Mouse (Mus musculus): ENCODE data around the gene Slc38a4.
A peak's percentile ranks its signal among the peaks of the same experiment; 100 is the strongest.

Gene Slc38a4

DNA sequence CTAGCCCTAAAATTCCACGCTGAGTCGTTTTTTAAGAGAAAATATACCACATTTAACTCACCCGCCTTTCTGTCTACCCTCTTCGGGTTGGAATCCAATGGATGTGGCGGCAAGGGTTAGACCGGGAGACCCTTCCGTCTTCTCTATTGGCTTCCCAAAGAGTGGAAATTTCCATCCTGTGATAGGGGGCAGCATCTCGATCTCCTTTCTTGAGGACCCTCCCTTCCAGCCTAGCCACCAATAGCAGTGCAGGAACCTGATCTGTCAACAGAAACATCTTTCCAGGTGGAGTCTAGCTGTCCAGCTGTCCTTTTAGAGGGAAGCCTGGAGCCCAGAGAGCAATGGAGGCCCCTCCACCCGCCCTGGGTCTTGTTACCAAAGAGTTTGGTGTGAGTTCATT, at the start of gene Slc38a4:
TSS of gene Slc38a4 (minus strand) at position 163 of the 400 bp plus-strand sequence.
- no peak for DNase-seq (ENCODE audit: inconsistent ontology term)

DNA sequence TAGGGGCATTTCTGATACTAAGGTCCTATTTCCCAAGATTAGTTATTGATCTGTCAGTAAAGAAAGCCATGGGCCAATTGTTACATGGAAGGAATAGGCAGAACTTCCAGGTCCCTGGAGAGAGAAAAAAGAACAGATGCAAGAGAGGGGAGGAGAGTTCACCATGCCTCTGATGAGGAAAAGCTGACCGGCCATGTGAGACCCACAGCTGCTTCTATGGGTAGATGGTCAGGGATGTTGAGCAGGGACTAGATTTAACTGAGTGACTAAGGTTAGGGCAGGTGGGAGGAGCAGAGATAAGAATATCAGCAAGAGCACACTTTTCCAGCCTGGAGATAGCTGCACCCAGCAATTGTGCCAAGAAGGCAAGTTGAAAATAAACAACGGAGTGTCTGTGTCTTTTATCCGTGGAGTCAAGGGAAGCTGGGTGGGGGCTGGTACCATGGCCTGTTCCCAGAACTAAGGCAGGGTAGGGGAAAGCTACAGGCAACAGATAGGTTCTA, 49.2 kb upstream of the Slc38a4 start:
- no peak for DNase-seq (ENCODE audit: inconsistent ontology term)

DNA sequence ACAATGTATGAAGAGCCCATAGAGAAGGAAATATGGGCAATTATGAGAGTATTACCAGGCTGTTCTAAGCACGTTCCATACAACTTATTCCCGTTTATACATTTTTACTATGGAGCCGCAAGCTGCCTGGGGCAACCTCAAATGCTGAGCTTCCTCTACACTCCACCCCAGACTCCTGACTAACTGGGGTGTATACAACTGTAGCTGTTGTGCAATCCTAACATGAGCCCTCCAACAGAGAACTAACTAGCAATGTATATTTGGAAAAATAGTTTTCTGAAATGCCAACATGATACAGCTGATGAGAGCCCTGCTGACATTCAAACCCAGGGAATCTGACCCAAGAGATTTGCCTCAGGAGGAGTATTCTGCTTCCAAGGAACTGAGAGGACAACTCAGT, 48.3 kb upstream of the Slc38a4 start:
- no peak for DNase-seq (ENCODE audit: inconsistent ontology term)

DNA sequence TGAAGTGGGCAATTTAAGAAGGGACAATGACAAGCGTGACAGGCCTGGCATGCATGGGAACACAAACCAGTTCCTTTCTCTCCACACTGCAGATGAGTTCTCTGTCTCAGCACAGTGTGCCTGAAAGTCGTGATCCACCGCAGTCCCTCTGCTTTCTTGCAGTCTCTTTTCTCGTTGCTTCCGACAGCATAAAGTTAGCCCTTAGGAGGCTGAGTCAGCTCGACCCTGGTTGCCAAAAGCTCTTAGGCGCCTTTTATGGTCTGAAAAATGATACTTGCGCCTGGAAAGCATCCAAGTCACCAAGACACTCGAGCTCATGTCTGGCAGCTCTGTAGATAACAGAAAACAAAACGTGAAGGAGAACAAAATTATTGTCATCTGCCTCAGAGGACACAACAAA, 47.1 kb upstream of the Slc38a4 start:
- DNase-seq (ENCODE audit: inconsistent ontology term) = peak; percentile 4

DNA sequence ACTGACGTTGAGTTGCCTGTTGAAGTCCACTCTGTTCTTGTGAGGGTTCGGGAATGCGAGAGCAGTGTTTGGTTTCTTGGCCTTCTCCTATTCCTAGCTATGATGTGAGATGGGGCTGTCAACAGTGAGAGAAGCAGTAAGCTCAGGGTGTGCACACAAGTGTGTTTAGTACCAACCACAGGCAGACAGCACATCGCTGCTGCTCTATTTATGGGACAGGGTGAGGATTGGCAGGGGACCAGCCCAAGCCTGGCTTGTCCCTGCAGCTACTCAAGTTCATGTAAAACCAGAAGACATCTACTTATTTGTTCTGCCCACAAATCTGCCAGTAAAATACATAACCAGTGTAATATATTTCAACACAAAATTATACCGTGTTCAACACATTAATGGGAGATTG, 46.4 kb upstream of the Slc38a4 start:
- DNase-seq (ENCODE audit: inconsistent ontology term) = no peak

DNA sequence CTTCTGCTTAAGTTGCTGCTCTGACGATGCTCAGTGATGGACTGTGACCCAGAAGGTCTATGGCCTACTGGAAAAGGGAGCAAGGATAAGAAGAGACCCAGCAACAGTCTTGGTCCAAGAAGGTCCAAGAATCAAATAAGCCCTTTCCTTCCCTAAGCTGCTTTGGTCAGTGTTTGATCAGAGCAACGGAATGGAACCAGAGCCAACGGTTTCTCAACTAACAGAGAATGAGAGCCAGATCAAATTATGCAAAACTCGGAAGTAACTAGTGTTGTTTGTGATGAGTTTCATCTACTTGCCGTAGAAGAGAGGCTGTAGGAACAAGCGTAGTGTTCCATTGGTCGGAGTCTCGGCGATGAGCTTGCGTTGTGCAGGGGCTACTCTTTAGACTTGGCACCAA, 43.3 kb upstream of the Slc38a4 start:
- no peak for DNase-seq (ENCODE audit: inconsistent ontology term)

DNA sequence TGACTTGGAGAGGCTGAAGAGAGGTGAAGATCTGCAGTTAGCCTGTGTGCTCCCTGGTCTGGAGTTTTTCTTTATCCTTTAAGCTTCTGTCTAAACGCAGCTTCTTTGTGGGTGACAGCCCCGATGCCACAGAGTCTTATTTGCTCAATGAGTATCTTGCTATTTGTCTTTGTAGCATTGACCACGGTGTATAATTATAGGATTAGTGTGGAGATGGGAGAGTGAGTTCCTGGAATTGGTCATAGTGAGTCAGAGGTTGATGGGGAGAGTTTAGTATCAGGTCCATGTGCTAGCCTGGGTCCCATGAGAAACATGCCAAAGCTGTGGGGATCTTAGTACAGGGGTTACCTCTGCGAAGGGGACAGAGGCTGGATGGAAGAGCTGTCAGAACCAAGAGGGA, 41.8 kb upstream of the Slc38a4 start:
- DNase-seq (ENCODE audit: inconsistent ontology term) = no peak

DNA sequence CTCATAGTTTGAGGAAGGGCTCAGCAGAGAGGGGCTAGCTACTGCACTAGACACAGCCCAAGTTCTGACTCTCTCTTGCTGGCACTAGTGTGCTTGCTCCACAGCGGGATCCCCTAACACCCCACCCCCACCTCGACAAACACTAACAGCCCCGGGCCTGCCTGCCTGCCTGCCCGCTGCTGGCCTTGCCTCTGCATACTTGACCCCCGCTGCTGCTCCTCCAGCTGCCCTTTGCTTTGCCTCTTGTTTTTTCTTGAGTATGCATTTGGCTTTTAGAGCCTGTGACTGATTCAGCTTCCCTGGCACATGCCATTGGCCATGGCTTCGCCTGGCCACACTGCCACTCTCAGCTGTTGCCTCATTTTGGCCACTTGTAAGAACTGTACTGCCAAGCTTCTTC, 33.8 kb upstream of the Slc38a4 start:
- peak; percentile 78 for DNase-seq (ENCODE audit: inconsistent ontology term)

DNA sequence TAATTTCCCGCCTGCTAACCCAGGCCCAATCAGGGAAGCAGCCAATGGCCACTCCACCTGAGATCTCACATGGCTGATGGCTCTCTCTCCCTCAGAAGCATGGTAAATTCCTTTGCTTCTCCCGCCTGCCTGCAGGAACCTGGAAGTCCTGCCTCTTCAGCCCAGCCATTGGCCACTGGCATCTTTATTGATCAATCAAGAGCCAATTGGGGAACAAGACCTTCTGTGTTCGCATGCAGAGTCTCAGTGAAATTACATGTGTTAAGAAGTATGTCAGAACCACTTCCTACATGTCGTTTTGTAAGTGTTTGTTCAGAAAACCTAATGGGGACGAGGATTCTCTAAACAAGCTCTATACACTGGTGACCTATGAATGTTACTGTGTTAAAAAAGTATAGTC, 30.1 kb upstream of the Slc38a4 start:
- peak; percentile 8 for DNase-seq (ENCODE audit: inconsistent ontology term)

DNA sequence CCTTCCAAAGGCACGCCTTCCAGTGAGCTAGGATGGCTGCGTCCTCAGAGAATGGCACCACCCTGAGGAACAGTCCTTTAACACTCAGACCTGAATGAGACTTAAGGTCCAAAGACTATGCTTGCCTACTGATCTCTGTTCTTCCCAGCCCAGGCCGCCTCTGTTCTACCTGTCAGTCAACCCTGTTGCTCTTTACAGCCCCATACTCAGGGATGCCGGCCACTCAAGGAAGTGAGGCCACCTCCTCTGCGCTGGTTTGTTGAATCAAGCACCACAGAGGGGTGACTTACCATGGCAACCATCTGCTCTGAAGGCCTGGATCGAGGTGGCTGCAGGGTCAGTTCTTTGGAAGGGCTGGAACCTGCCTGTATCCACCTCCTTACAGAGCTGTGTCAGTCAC, 21.9 kb upstream of the Slc38a4 start:
- DNase-seq (ENCODE audit: inconsistent ontology term) = no peak

DNA sequence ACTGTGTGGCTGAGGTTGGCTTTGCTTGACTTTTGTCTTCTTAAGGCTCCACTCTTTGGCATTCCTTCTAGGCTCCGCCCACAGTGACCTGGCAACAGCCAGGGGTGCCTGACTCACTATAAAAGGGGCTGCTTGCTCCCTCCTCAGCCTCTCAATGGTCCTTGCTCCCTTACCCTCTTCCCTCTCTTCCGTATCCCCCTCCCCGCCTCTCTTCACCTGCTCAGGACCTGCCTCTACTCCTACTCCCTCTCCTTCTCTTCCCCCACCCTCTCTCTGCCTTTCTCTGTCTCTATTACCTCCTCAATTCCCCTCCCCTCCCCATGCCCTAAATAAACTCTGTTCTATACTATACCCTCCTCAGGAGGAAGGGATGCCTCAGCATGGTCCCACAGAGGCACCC, 20.3 kb upstream of the Slc38a4 start:
- no peak for DNase-seq (ENCODE audit: inconsistent ontology term)

DNA sequence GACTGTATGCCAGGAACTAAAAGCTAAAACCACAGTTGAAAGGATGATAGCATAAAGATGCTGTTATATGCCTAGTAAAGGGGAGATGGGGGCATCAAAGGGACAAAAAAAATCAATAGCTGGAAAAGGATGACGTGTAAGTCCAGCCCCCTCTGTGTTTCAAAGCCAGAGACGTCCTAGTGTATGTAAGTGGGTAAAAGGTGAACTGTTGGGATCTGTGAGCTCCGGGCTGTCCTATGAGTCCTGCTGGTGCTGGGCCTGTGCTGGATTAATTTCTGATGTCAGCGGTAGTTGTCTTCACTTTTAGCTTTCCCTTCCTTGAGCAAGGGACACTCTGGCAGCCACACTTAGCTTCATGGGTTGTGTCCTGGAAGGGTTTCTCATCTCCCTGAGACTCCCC, 19.5 kb upstream of the Slc38a4 start:
- DNase-seq (ENCODE audit: inconsistent ontology term) = no peak

DNA sequence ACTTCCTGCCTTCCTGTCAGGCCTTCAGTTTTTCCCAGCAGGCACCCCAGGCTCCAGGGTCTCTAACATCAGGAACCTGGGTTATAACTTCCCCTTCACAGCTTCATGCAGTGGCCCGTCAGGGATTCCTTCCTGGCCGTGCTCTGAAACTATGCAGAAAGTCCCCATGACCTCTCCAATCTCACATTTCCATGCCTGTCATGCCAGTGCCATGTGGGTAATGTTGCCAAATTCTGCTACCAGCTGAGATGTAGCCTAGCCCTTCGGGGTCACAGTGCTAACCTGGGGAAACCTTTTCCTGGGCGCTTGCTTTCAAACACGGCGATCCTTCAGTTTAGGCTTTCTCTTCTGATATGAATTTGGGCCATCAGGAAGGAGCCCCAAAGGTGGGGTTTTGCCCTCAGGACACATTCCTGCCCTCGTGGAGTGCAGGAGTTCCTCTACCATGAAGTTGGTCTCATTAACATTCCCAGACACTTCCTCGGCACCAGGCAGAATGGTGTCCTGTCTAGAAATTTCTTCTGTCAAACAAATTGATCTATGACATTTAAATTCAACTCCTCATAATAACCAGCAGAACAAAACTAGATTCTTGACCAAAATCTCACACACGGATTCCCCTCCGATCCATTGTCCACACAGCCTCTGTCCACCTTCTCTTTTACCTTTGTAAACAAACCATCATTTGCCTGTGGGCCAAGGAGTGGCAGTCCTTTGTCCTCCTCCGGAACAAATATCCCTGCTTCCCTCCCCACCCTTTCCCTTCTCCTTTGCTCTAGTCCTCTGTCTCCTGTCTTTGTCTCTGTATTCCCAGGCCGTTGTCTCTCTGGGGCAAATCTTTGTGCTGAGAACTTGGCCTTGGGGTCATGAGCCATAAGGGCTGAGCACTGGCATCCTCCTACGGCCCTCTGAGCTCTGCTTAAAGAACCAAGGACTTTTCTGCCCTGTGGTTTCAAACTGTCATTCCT, 17.4 kb upstream of the Slc38a4 start:
- peak; percentile 31 for DNase-seq (ENCODE audit: inconsistent ontology term)

DNA sequence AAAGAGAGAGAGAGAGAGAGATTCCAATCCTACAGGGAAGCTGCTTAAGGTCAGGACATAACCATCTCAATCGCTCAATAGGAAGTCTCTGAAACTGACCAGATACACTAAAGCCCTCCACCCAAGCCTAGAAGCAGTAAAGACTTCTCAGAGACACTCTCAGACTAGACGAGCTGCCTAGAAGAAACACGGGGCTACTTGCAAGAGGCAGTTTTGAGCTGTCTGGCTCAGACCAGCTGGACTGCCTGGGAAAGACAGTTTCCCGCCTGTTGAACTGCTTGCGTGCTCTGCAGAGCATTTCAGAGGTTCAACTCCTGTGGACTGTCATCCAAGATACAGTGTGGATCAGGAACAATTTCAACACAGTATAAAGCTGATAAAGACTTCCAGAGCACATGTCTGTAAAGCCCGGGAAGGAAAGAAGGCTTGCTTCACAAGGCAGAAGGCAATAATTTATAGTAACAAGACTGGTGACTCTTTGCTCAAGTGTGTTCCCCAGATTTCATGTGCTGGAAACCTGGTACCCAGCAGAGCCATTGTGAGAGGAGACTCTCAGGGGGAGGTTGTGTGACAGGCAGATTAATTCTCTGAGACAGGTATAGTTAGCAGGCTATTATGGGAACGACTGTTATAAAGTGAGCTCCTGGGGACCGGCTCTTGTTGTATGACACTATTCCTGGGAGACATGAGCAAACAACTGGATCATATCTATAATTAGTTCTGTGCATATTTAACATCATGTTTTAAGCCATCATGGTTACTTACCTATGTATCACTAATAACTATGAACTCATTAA, 11.8 kb upstream of the Slc38a4 start:
- no peak for DNase-seq (ENCODE audit: inconsistent ontology term)

DNA sequence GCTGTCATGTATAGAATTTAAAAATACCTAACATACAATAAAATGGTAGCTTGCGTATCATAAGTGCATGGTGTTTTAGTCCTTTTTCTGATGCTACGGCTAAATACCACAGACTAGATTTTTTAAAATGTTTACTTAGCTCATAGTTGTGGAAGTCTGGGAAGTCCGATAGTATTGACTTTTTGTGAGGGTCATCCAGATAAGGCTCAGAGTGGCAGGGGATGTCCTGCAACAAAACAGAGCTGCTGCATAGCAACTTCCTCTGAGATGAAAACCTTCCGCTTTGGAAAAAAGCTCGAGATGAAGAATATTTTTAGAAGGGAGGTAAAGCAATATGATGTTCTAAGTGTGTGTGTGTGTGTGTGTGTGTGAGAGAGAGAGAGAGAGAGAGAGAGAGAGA, 11.2 kb upstream of the Slc38a4 start:
- no peak for DNase-seq (ENCODE audit: inconsistent ontology term)

DNA sequence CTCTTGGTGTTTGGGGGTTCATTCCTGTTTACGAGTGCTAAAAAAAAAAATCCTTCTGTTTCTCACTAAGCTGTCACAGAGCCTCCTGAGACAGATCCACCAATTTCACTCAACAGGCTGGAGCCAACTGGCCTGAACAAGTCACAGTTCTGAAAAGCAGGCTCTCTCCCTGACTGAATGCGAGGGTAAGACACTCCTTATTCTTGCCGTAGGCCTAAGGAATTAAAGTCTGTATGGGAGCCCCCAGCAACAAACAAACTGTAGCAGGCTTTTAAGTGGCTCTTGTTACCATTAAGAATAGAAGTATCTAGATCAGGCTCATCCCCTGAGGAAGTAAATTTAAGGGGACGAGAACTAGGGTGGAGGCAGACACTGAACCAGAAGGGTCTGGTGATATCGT, 7.5 kb upstream of the Slc38a4 start:
- DNase-seq (ENCODE audit: inconsistent ontology term) = no peak

DNA sequence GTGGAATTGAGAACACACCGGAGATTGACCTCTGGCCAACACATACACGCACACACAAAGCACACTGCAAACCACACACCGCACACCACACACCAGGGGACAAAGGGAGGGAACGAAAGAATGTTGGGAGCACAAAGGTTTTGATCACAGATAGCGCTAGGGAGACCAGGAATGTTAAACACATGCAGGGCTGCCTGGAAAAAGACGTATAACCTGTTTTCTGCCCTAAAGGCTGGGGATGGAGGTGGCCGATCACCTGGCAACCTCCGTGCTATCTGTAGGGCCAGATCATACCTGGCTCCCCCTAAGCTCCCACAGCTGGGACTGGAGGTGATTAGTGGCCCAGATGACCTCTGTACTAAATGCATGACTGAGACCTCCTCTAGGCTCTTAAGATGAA, 5.2 kb upstream of the Slc38a4 start:
- no peak for DNase-seq (ENCODE audit: inconsistent ontology term)

DNA sequence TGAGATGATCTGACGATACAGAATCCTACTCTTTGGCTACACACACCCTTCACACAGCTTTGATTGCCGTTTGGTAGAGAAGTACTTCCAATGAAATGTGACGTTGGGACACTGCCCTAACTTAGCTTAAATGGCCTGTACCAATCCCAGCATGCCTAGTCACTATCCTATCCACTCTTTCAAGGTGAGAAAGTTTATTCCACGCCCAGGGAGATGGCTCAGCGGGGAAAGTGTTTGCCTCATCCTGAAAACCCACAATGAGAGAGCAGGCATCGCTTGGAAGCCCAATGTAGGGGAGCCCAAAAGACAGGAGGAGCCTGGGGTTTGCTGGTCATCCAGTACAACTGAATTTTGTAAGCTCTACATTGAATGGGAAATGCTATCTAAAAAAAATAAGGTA, 4.8 kb upstream of the Slc38a4 start:
- no peak for DNase-seq (ENCODE audit: inconsistent ontology term)

DNA sequence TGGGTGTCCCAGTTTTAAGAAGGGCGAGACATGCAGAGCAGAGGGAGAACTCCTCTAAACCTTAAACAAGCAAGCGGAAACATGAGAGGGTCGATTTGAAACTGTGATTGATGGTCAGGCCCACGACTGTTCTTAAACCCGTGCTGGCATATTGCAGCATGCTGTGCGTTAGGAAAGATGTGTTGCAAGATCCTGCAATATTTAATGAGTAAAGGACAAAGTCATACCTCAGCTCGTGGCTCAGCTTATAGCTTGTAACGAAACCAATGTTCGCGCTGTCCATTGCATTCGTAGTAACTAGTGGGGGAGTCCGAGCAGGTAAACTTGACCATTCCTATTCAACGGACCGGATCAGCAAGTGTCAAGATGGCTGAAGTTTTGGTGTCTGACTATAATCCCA, 4.3 kb upstream of the Slc38a4 start:
- no peak for DNase-seq (ENCODE audit: inconsistent ontology term)

DNA sequence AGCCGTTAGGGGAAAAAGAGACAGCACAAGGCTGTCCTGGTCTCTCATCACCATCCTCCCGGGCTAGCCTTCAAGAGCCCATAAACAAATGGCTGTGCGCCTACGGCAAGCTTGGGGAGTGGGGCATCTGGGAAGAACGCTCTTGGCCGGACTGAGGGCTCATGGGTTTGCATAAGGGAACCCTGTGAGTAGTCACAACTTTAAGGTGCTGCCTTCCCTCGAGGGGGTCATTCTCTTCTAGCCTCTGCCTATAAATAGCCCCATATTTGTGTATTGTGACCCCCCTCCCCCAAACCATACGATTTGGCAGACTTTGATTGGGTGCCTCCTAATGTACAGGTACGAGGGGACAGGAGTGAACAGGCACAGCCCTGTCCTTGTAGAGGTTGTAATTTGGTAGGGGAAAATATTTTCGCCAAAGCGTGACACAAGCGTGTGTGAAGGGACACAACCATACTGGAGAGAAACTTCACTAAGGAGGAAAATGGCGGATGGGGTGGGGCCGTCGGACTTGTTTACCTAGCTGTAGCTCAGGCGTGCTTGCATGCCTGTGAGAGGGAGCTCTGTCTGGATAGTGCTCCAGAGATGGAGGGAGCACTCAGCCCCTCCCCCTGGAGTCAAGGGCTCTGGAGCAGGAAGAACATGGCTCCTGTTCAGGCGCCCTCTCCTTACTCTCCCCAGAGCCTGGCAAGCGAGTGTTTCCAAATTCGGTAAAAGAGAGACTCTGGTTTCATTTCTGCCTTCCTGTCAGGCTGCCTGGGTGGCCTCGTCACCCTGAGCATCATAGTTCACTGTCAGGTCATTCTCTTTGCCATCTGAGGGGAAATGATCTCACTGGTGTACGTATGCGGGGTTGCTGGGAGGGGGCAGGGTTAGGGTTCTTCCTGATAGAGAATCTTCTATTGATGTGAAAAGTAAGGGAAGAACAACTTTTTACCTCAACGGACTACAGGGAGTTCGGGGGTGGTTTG, 3.6 kb upstream of the Slc38a4 start:
- no peak for DNase-seq (ENCODE audit: inconsistent ontology term)

DNA sequence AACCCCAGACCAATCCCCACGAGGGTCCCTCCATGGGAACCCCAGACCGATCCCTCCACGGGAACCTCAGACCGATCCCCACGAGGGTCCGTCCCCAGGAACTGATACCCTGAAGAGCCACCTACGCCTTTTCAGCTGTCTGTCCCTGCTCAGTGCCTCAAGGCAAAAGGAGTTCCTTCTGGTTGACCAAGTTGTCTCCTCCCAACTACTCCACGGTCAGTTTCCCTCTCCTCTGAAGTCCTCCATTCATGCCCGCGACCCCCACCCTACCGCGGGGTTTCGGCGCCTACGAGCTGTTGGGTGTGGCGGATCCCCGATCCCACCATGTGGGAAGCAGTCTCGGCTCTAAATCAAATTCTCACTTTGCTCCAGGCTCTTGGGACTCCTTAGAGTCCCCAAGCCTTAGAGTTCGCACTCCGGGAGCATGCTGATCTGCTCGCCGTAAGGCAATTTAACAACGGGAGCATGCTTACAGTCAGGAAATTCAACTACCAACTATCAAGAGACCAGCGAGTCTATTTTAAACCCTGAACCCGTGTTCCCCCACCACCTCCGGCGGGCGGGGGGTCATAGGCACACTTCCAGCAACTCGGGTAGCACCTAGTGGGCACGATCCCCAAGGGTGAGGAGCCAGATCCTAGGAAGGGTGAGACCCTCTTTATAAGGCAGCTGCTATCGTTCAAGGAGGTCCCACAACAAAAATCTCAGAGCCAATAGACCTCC, 828 bp downstream of the Slc38a4 start:
- DNase-seq (ENCODE audit: inconsistent ontology term) = no peak

All from Muller cell, postnatal 12 days (primary cell).